Mouse (Mus musculus): ENCODE data around the gene Myom1.

DNA sequence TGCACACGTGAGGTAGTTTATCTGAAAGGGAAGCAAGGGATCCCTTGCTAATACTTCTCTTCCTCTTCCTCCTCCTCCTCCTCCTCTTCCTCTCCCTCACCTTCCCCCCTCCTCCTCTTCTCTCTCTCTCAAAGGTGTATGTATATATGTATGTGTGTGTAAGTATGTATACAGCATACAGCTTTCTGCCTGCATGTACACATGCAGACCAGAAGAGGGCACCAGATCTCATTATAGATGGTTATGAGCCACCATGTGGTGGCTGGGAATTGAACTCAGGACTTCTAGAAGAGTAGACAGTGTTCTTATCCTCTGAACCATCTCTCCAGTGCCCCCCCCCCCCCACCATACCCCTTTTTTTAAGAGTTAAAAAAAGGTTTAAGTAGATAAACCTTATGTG, 40.2 kb downstream of the Myom1 start:
- TF ChIP-seq POLR2A (IDR thresholded peaks at IDR 0.05; ENCODE audit: borderline replicate concordance, low read depth, low read length) (no peak), CTCF (IDR thresholded peaks at IDR 0.05; ENCODE audit: low read depth, low read length) (no peak)

All from bone marrow macrophage, adult 2 months (primary cell).